ENCODE assay signal across 22 mouse cellular contexts in the genomic region with DNA sequence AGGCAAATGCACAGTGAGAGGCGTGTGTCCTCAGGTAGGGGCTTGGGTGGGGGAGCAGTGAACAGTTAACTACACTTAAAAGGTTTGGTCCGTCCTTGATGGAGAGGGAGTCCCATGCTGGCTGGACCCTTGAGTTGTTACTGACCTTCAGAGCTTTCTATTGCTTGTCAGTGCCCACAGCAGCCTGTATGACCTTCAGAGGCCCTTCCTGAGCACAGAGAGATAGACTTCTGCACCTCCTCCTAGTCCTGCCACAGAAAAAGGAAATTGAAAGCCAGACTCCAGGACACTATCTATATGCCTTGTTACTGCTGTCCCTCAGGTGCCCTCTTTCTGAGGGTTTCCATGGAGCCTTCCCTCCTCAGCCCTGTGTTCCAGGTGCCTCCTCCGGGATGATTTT. TPM values are rescaled to one million over a fixed set of nuclear protein-coding genes. Genes with fewer than 3 reads are reported as not detected.
DNase-seq lines count a peak whose midpoint lies in the region; ATAC-seq lines count a peak whose summit lies in the region.
"Had no signal": no experiment of that assay in that cellular context is flagged by ENCODE, and none has a peak within 500 bp of the region (broad histone marks: within the 10 kb centered on the region; RNA-seq: fewer than 3 reads in every experiment).

No protein-coding gene starts in this region.

- H3K4me2 ChIP-seq in heart, embryonic 14.5 days (ENCODE audit: low read length), result no peak overlapping the region
- H3K4me2 ChIP-seq in midbrain, embryonic 11.5 days, result no peak overlapping the region
- no peak overlapping the region for H3K4me2 ChIP-seq in midbrain, embryonic 15.5 days
- H3K4me2 ChIP-seq: forebrain, embryonic 13.5 days; hindbrain, embryonic 13.5 days had no signal

- intact Hi-C loops in heart, postnatal 10 days (cut with DNase I), result no loop called here

- H3K27ac ChIP-seq in heart, embryonic 10.5 days, result peak overlapping the region; percentile 82
- peak overlapping the region; percentile 55 to 71 for H3K27ac ChIP-seq in heart, embryonic 14.5 days (replicated peaks in 1 of 2; ENCODE audit: control insufficient read depth in 1 of 2, insufficient read depth in 1 of 2, low read depth in 2 of 2, low read length in 2 of 2)
- no peak overlapping the region for H3K27ac ChIP-seq in midbrain, embryonic 11.5 days (ENCODE audit: low read depth, low read length)
- H3K27ac ChIP-seq in midbrain, embryonic 15.5 days, result no peak overlapping the region
- H3K27ac ChIP-seq: embryonic facial prominence, embryonic 10.5 days; forebrain, embryonic 13.5 days; hindbrain, embryonic 13.5 days; hindbrain, postnatal 0 days; kidney, postnatal 0 days had no signal

- DNase-seq in adrenal gland, adult (ENCODE audit: inconsistent age in 2 of 2, low spot score in 1 of 2), result peak; percentile 40 to 77
- no peak for DNase-seq in adrenal gland, adult 8-10 months
- DNase-seq in heart, embryonic 10.5 days (ENCODE audit: low spot score), result no peak
- DNase-seq in heart, postnatal 10 days, result no peak
- DNase-seq in heart, adult 8-10 months (ENCODE audit: low spot score), result no peak
- DNase-seq in midbrain, embryonic 11.5 days (ENCODE audit: low spot score, missing footprints), result peak; percentile 26
- DNase-seq: B cell, adult 2 months; cerebellum, adult 2 months; cerebellum, postnatal 10 days; forebrain, postnatal 0 days; gastrocnemius, postnatal 14 days; kidney, adult 11 months; kidney, adult 9 months had no signal

- no peaks in the 10 kb centered on the region for H3K9me3 ChIP-seq in heart, embryonic 10.5 days
- no peaks in the 10 kb centered on the region for H3K9me3 ChIP-seq in heart, embryonic 14.5 days (ENCODE audit: control insufficient read depth, low read length)
- H3K9me3 ChIP-seq in midbrain, embryonic 11.5 days (ENCODE audit: control insufficient read depth, low read length), result no peaks in the 10 kb centered on the region
- H3K9me3 ChIP-seq in midbrain, embryonic 15.5 days, result no peaks in the 10 kb centered on the region
- H3K9me3 ChIP-seq: embryonic facial prominence, embryonic 10.5 days; forebrain, embryonic 13.5 days; hindbrain, embryonic 13.5 days had no signal

- peak; percentile 31; the same call in 1 of the 2 replicates for ATAC-seq in heart, embryonic 14.5 days (ENCODE audit: insufficient number of reproducible peaks, insufficient read depth, low FRiP score, low read depth)
- no peak for ATAC-seq in midbrain, embryonic 11.5 days (ENCODE audit: low FRiP score)
- ATAC-seq in midbrain, embryonic 15.5 days (replicated peaks), result no peak
- ATAC-seq: CD4-positive, CD25-positive, alpha-beta regulatory T cell, adult 4 months; forebrain, embryonic 13.5 days; forebrain, postnatal 0 days; hindbrain, postnatal 0 days had no signal

- H3K4me3 ChIP-seq in heart, embryonic 10.5 days, result no peak overlapping the region
- H3K4me3 ChIP-seq in heart, embryonic 14.5 days (ENCODE audit: control insufficient read depth in 1 of 2, insufficient read depth in 1 of 2, low read depth in 1 of 2, low read length in 2 of 2), result no peak overlapping the region
- no peak overlapping the region for H3K4me3 ChIP-seq in midbrain, embryonic 11.5 days (ENCODE audit: low read depth, low read length)
- H3K4me3 ChIP-seq in midbrain, embryonic 15.5 days, result no peak overlapping the region
- H3K4me3 ChIP-seq: embryonic facial prominence, embryonic 10.5 days; forebrain, embryonic 13.5 days; hindbrain, embryonic 13.5 days had no signal

- H3K9ac ChIP-seq in heart, embryonic 14.5 days (ENCODE audit: low read length), result peak overlapping the region; percentile 53; the same call in 1 of the 2 replicates
- H3K9ac ChIP-seq in midbrain, embryonic 11.5 days (ENCODE audit: low read length), result no peak overlapping the region
- H3K9ac ChIP-seq in midbrain, embryonic 15.5 days, result no peak overlapping the region
- H3K9ac ChIP-seq: forebrain, embryonic 13.5 days; forebrain, postnatal 0 days; hindbrain, embryonic 13.5 days had no signal

- H3K4me1 ChIP-seq in heart, embryonic 10.5 days, result peaks cover 16% of the 10 kb centered on the region
- peaks cover 8 to 10% of the 10 kb centered on the region in 2 experiments for H3K4me1 ChIP-seq in heart, embryonic 14.5 days (ENCODE audit: control insufficient read depth in 2 of 2, insufficient read depth in 2 of 2, low read length in 2 of 2)
- no peaks in the 10 kb centered on the region for H3K4me1 ChIP-seq in midbrain, embryonic 11.5 days (ENCODE audit: control insufficient read depth, insufficient read depth, low read length)
- no peaks in the 10 kb centered on the region for H3K4me1 ChIP-seq in midbrain, embryonic 15.5 days
- H3K4me1 ChIP-seq: forebrain, embryonic 13.5 days had no signal

- 73% methylated on average over 3 of the region's 3 CpGs for WGBS in heart, embryonic 10.5 days
- 54% methylated on average over 3 of the region's 3 CpGs for WGBS in heart, embryonic 14.5 days
- 82% methylated on average over 3 of the region's 3 CpGs for WGBS in midbrain, embryonic 11.5 days
- 82% methylated on average over 3 of the region's 3 CpGs for WGBS in midbrain, embryonic 15.5 days

- H3K27me3 ChIP-seq in heart, embryonic 10.5 days (ENCODE audit: insufficient read depth, poor library complexity, severe bottlenecking), result no peaks in the 10 kb centered on the region
- H3K27me3 ChIP-seq in heart, embryonic 14.5 days (ENCODE audit: control insufficient read depth, insufficient read depth, low read length), result no peaks in the 10 kb centered on the region
- H3K27me3 ChIP-seq in midbrain, embryonic 11.5 days (ENCODE audit: control insufficient read depth, insufficient read depth, low read length), result no peaks in the 10 kb centered on the region
- no peaks in the 10 kb centered on the region for H3K27me3 ChIP-seq in midbrain, embryonic 15.5 days (replicated peaks)
- H3K27me3 ChIP-seq: forebrain, embryonic 13.5 days had no signal

- no peaks in the 10 kb centered on the region for H3K36me3 ChIP-seq in heart, embryonic 10.5 days
- H3K36me3 ChIP-seq in heart, embryonic 14.5 days (ENCODE audit: control insufficient read depth, insufficient read depth, low read length), result no peaks in the 10 kb centered on the region
- no peaks in the 10 kb centered on the region for H3K36me3 ChIP-seq in midbrain, embryonic 11.5 days (ENCODE audit: control insufficient read depth, insufficient read depth, low read length)
- H3K36me3 ChIP-seq in midbrain, embryonic 15.5 days (replicated peaks), result no peaks in the 10 kb centered on the region
- H3K36me3 ChIP-seq: embryonic facial prominence, embryonic 10.5 days; G1E; hindbrain, embryonic 13.5 days had no signal

RNA-seq across cellular contexts. Expression of gene Inpp5a, which starts 49.7 kb away (rescaled TPM):
- 10 to 100 TPM; 85.2 to 98.8 (median 89.6) TPM for total RNA-seq in adrenal gland, adult 8-10 months (2022)
- 46.9 and 60.9 TPM in 2 replicates for polyA plus RNA-seq in heart, embryonic 10.5 days (2016; fragmentation: Nextera tagmentation; extraction: Ambion mirVana)
- 100 to 1,000 TPM; 185 to 197 TPM for total RNA-seq in heart, postnatal 10 days (2021)
- polyA plus RNA-seq in heart, embryonic 14.5 days (2014; fragmentation: Nextera tagmentation; extraction: Ambion mirVana), result 89.9 and 93.9 TPM in 2 replicates
- 100 to 1,000 TPM; 291 to 307 (median 299) TPM for total RNA-seq in heart, adult 8-10 months (2022)
- polyA plus RNA-seq in midbrain, embryonic 11.5 days (2014; fragmentation: Nextera tagmentation; extraction: Ambion mirVana), result 23.2 and 25.2 TPM in 2 replicates
- polyA plus RNA-seq in midbrain, embryonic 15.5 days (2015; fragmentation: Nextera tagmentation; extraction: Ambion mirVana), result 17.7 and 19.2 TPM in 2 replicates

Comparison
In these comparisons a context has a peak if more than half of its experiments do, and no peak if none do; other contexts are left out.
1. DNase-seq: peak in adrenal gland, adult (2 of 2) and midbrain, embryonic 11.5 days (single experiment); none in adrenal gland, adult 8-10 months (single experiment), heart, embryonic 10.5 days (single experiment), heart, postnatal 10 days (0 of 2) and heart, adult 8-10 months (single experiment).
2. H3K27ac ChIP-seq: peak in heart, embryonic 10.5 days (single experiment) and heart, embryonic 14.5 days (2 of 2); none in midbrain, embryonic 11.5 days (single experiment) and midbrain, embryonic 15.5 days (single experiment).